Mouse (Mus musculus): ENCODE data around the gene S100b. TPM values are rescaled to one million over a fixed set of nuclear protein-coding genes. Genes with fewer than 3 reads are reported as not detected.

Gene S100b
- polyA plus RNA-seq (2012; rRNA removed) = 0.29 and 0.58 TPM in 2 replicates

GRCm38 (mm10) chr10:76253536-76253935 lies at the start of gene S100b:
Gene S100b, plus strand, starts transcription at chr10:76253853.

GRCm38 (mm10) chr10:76237341-76238225 lies 16.1 kb upstream of the S100b start, which contains the start of gene Prmt2:
Gene Prmt2, minus strand, starts transcription at chr10:76237865.

Other genes starting within 250 kb of the S100b start
- gene Zfp280b, start 221.2 kb upstream of the S100b start, polyA plus RNA-seq (2012; rRNA removed) = 17.7 and 20.8 TPM in 2 replicates
- gene Slc5a4b, start 142.9 kb upstream of the S100b start, polyA plus RNA-seq (2012; rRNA removed) = not detected in 2 replicates
- 0.02 and 0.04 TPM in 2 replicates for gene Slc5a4a, start 106.4 kb upstream of the S100b start, polyA plus RNA-seq (2012; rRNA removed)
- 79.5 and 102 TPM in 2 replicates for gene Prmt2, start 16.0 kb upstream of the S100b start, polyA plus RNA-seq (2012; rRNA removed)
- gene Dip2a, start 91.4 kb downstream of the S100b start, polyA plus RNA-seq (2012; rRNA removed) = 22.3 and 31.7 TPM in 2 replicates
- 2.2 TPM in 1 of 2 replicates, not detected in the other for gene AC141477.1, start 186.6 kb downstream of the S100b start, polyA plus RNA-seq (2012; rRNA removed)
- 39.2 and 45.9 TPM in 2 replicates for gene Pcnt, start 188.9 kb downstream of the S100b start, polyA plus RNA-seq (2012; rRNA removed)
- not detected in 2 replicates for gene 2610028H24Rik, start 195.2 kb downstream of the S100b start, polyA plus RNA-seq (2012; rRNA removed)
- 53.7 and 84.3 TPM in 2 replicates for gene Mcm3ap, start 215.1 kb downstream of the S100b start, polyA plus RNA-seq (2012; rRNA removed)
- gene Ybey, start 215.3 kb downstream of the S100b start, polyA plus RNA-seq (2012; rRNA removed) = 3.8 and 4.6 TPM in 2 replicates